Mouse (Mus musculus) ES-Bruce4 (cell line): ENCODE results near the gene Fam207a.

Experiments
- CTCF ChIP-seq: IDR thresholded peaks from one replicate; pipeline ENCODE4 v1.8.1; 2011; ENCODE audit warnings: low read depth, low read length
- POLR2A ChIP-seq: IDR thresholded peaks from one replicate; pipeline ENCODE4 v1.8.1; 2011; ENCODE audit warnings: low read length; ENCODE audit not compliant: insufficient read depth

GRCm38 (mm10) chr10:77506961-77507577 is 8.5 kb downstream of the Fam207a start:
- no peak for TF ChIP-seq POLR2A
- TF ChIP-seq CTCF = no peak
